Mouse (Mus musculus) neural tube, embryonic 14.5 days (tissue): ENCODE data around the gene Agpat1. TPM values are rescaled to one million over a fixed set of nuclear protein-coding genes. Genes with fewer than 3 reads are reported as not detected.

Experiments used
- ATAC-seq: fragments of 200-750 bp; cut with Nextera tagmentation; 2 replicates; pipeline ENCODE4 v1.8.0; 2017; ENCODE audit warnings: low read depth, mild to moderate bottlenecking, moderate TSS enrichment, moderate library complexity
- H3K27ac ChIP-seq: fragments of 300-500 bp; sonication (generic); 2 replicates; pipeline ENCODE4 v1.5.1; 2014; ENCODE audit warnings: low read depth, mild to moderate bottlenecking, control low read depth, low read length, moderate library complexity, mixed read lengths
- H3K27me3 ChIP-seq: fragments of 300-500 bp; sonication (generic); 2 replicates; pipeline ENCODE4 v1.6.1; 2014; ENCODE audit warnings: low read length; ENCODE audit not compliant: control insufficient read depth, insufficient read depth
- H3K36me3 ChIP-seq: fragments of 300-500 bp; sonication (generic); 2 replicates; pipeline ENCODE4 v1.6.1; 2014; ENCODE audit warnings: low read length, mixed read lengths; ENCODE audit not compliant: control insufficient read depth, insufficient read depth
- H3K4me1 ChIP-seq: fragments of 300-500 bp; sonication (generic); 2 replicates; pipeline ENCODE4 v1.6.1; 2014; ENCODE audit warnings: low read length; ENCODE audit not compliant: control insufficient read depth, insufficient read depth
- H3K4me2 ChIP-seq: fragments of 300-500 bp; sonication (generic); 2 replicates; pipeline ENCODE4 v1.6.1; 2014; ENCODE audit warnings: mild to moderate bottlenecking, low read depth, low read length, control low read depth
- H3K4me3 ChIP-seq: fragments of 300-500 bp; sonication (generic); 2 replicates; pipeline ENCODE4 v1.5.1; 2014; ENCODE audit warnings: low read depth, low read length, control low read depth, mixed read lengths
- H3K9ac ChIP-seq: fragments of 300-500 bp; sonication (generic); replicated peaks from 2 replicates; pipeline ENCODE4 v1.6.1; 2014; ENCODE audit warnings: low read depth, mild to moderate bottlenecking, control low read depth, low read length, mixed read lengths
- H3K9me3 ChIP-seq: fragments of 300-500 bp; sonication (generic); 2 replicates; pipeline ENCODE4 v1.6.1; 2016; ENCODE audit warnings: low read length; ENCODE audit not compliant: control insufficient read depth
- WGBS: fragments of 180-500 bp; shearing (Covaris S2); extraction: QIAGEN DNeasy Blood & Tissue Kit; methylation state at CpG from one replicate; pipeline ENCODE4 v1.1.7; 2014; 5-methylcytosine and 5-hydroxymethylcytosine counted together
- polyA plus RNA-seq: library from polyadenylated mRNA; unstranded; fragments of >200 nt; fragmentation: Nextera tagmentation; extraction: Ambion mirVana; gene quantifications from 2 replicates; pipeline ENCODE4 v1.2.1, GENCODE M21; 2014

Agpat1 gene
- polyA plus RNA-seq, 1 experiment from 2014 or later, result 108 TPM

DNA sequence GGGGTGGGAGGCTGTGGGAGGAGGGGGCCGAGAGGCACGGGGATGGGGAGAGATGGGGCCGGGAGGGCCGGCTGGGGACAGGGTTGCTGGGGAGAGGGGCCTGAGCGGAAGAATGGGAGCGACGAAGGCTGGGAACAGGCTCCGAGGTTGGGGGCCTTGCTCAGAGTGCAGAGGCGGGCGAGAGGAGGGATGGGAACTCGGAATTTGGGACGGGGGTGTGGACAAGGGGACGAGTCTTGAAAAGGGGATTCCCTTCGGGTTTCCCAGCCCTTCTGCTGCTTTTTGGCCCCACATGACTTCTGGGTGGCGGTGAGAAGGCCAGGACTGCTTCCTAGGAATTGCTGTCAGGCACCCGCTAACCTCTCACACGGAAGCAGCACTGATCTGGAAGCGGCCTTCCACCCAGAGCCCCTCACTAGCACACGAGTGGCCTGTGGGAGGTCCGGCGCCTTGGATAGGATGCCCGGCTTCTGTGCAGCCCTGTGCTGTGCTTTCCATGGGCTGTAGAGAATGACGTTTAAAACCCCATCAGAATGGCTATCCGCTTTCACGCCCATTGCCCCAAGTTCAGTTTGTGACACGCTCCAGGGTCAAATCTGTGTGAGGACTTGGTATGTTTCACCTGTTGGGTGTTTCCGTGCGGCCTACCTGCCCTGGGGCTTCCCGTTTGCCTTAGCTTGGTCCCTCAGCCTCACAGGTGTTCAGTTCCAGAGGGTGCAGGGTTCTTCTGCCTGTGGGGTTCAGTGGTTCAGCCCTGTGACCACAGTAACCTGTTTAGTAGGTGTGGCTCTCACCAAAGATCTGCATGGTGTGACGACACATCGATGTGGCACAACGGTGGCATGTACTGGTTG is 2.4 kb downstream of the Agpat1 start:
- peak overlapping the region; percentile 97 for H3K4me2 ChIP-seq
- H3K36me3 ChIP-seq, result peaks cover 13% of the 10 kb centered on the region
- peak overlapping the region; percentile 90 for H3K4me3 ChIP-seq
- WGBS, result 18% methylated on average over 32 of the region's 32 CpGs
- no peaks in the 10 kb centered on the region for H3K27me3 ChIP-seq
- peaks cover 23% of the 10 kb centered on the region for H3K4me1 ChIP-seq
- H3K9me3 ChIP-seq, result no peaks in the 10 kb centered on the region
- ATAC-seq, result no peak
- H3K27ac ChIP-seq, result peak overlapping the region; percentile 86
- H3K9ac ChIP-seq, result peak overlapping the region; percentile 96

DNA sequence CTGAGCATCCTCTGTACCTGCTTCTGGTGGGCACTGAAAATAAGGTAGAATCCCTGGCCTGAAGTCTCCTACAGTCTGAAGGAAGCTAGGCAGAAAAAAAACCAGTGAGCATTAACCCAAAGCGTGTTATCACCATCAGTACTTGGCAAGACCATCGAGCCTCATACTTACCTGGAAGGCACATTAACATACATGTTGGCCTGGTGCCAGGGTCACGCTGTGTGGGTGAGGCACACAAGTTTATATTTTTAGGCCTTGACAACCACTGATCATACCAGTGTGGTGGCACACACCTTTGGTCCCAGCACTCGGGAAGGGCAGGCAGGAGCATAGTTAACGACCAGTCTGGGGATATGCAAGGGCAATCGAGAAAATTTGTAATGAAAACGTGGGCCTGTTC is 3.9 kb downstream of the Agpat1 start:
- Histone ChIP-seq H3K4me3 (no peak overlapping the region), H3K4me1 (peaks cover 16% of the 10 kb centered on the region), H3K27me3 (no peaks in the 10 kb centered on the region), H3K9me3 (no peaks in the 10 kb centered on the region), H3K27ac (no peak overlapping the region), H3K36me3 (peaks cover 22% of the 10 kb centered on the region), H3K4me2 (no peak overlapping the region), H3K9ac (no peak overlapping the region)
- 86% methylated on average over 7 of the region's 7 CpGs for WGBS
- ATAC-seq, result no peak

DNA sequence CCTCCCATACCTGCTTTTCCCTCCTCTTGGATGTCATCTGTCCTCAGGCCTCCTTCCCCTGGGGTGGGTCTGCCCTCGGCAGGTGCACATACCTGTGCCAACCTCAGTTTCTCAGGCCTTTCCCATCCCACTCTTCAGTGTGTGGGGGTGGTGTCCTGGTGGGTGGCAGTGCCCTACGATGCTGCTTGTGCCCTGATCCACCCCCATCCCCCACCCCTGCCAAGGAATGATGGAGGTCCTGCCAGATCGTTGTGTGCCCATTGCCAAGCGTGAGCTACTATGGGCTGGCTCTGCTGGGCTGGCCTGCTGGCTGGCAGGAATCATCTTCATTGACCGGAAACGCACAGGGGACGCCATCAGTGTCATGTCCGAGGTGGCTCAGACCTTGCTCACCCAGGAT is 7.0 kb downstream of the Agpat1 start:
- Histone ChIP-seq H3K36me3 (peaks cover 36% of the 10 kb centered on the region), H3K4me2 (no peak overlapping the region), H3K9me3 (no peaks in the 10 kb centered on the region), H3K4me3 (no peak overlapping the region), H3K4me1 (peaks cover 10% of the 10 kb centered on the region), H3K27me3 (no peaks in the 10 kb centered on the region), H3K27ac (no peak overlapping the region), H3K9ac (no peak overlapping the region)
- ATAC-seq, result no peak
- 93% methylated on average over 8 of the region's 8 CpGs for WGBS

DNA sequence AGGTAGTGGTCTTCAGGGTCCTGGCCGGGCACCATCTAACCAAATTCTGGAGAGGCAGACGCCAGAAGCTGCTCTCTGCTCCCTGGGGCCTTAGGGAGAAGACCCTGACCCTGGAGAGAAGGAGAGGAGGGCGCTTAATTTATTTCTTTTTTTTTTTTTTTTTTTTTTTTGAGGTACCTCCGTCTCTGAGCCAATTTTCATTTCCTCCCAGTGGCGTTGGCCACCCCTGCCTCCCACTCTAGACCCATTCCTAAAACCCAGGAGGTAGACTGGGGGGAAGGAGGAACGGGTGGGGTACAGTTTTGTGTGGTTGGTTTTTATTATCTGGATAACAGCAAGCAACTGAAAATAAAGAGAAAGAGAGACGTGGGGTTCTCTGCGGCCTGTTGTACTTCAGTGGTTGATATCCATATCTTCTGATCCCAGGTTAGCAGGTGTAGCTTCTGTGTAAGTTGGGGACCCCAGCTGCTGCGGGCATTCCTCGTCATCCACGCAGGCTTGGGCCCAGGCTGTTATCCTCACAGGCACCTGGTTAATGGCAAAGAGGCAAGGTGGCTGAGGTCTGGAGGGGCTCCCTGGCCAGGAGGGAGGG is 9.1 kb downstream of the Agpat1 start:
- Histone ChIP-seq H3K9ac (no peak overlapping the region), H3K9me3 (no peaks in the 10 kb centered on the region), H3K4me1 (peaks cover 5% of the 10 kb centered on the region; the same call in 1 of the 2 replicates), H3K27ac (no peak overlapping the region), H3K4me3 (no peak overlapping the region), H3K4me2 (no peak overlapping the region), H3K36me3 (peaks cover 43% of the 10 kb centered on the region), H3K27me3 (no peaks in the 10 kb centered on the region)
- no peak for ATAC-seq
- 90% methylated on average over 11 of the region's 11 CpGs for WGBS

DNA sequence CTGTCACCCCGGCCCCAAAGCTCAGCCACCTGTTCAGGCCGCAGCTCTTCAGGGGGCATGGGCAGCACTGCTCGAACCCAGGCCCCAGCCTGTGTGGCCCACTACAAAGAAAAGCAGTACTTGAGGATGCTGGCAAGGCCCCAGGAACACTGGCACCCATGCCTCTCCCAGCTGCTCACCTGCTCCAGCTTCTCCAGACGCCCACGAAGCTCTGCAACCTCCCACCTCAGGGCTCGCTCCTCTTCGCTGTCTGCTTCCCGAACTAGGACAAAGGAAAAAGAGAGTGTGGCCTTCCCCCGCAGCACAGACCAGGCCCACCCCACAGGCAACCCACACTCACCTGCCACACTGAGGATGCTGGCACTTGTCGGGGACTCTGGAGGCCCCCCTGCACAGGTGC is 9.8 kb downstream of the Agpat1 start:
- H3K9me3 ChIP-seq, result no peaks in the 10 kb centered on the region
- 86% methylated on average over 10 of the region's 10 CpGs for WGBS
- H3K4me3 ChIP-seq, result no peak overlapping the region
- no peak overlapping the region for H3K9ac ChIP-seq
- H3K27ac ChIP-seq, result no peak overlapping the region
- ATAC-seq, result no peak
- peaks cover under 1% of the 10 kb centered on the region; the same call in 1 of the 2 replicates for H3K4me1 ChIP-seq
- no peaks in the 10 kb centered on the region for H3K27me3 ChIP-seq
- no peak overlapping the region for H3K4me2 ChIP-seq
- peaks cover 43% of the 10 kb centered on the region for H3K36me3 ChIP-seq

DNA sequence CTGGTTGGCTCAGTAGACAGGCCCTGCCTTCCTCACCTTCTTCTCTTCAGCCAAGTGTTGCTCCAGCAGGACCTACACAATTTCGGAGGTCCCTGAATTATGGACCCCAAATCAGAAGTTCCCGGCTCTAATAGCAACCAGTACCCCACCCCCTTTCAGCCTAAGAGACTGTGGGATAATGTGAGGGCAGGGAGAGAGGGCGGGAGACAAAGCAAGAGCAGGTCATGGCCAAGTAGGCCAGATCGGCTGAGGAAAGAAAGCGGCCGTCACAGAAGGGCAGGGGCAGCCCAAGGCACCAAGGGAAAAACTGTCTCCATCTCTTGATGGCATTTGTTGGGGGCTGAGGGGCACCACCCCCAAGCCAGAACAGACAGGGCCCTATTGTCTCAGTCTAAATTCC is 11.8 kb downstream of the Agpat1 start, which contains the start of gene Egfl8:
Egfl8 (minus strand) TSS at position 101 of the 400 bp plus-strand sequence.
- ATAC-seq, result no peak
- 57% methylated on average over 6 of the region's 6 CpGs for WGBS
- peaks cover 38% of the 10 kb centered on the region for H3K36me3 ChIP-seq
- H3K9me3 ChIP-seq, result no peaks in the 10 kb centered on the region
- no peak within 1 kb of the TSS for H3K27ac ChIP-seq
- H3K9ac ChIP-seq, result no peak within 1 kb of the TSS
- H3K4me1 ChIP-seq, result no peaks in the 10 kb centered on the region
- no peak within 1 kb of the TSS for H3K4me3 ChIP-seq
- no peaks in the 10 kb centered on the region for H3K27me3 ChIP-seq
- H3K4me2 ChIP-seq, result peak within 1 kb of the TSS; percentile 14; the same call in 1 of the 2 replicates

DNA sequence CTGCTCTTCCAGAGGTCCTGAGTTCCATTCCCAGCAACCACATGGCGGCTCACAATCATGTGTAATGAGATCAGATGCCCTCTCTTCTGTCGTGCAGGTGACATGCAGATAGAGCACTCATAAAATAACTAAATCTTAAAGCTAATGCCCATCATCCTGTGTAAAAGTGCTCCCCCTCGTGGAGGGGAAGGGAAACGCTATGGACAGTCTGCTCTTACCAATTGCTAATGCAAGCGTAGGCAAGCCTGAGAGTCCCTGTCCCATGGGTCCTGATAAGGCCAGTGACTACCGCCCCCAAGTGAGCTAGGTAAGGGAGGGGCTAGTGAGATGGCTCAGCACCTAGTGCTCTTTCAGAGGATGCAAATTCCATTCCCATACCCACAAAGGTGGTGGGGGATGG is 14.9 kb downstream of the Agpat1 start:
- peaks cover 22% of the 10 kb centered on the region for H3K36me3 ChIP-seq
- H3K4me1 ChIP-seq, result no peaks in the 10 kb centered on the region
- 21% methylated on average over 6 of the region's 6 CpGs for WGBS
- ATAC-seq, result no peak
- H3K27me3 ChIP-seq, result no peaks in the 10 kb centered on the region
- no peak overlapping the region for H3K9ac ChIP-seq
- no peaks in the 10 kb centered on the region for H3K9me3 ChIP-seq
- no peak overlapping the region for H3K27ac ChIP-seq
- no peak overlapping the region for H3K4me3 ChIP-seq
- no peak overlapping the region for H3K4me2 ChIP-seq

DNA sequence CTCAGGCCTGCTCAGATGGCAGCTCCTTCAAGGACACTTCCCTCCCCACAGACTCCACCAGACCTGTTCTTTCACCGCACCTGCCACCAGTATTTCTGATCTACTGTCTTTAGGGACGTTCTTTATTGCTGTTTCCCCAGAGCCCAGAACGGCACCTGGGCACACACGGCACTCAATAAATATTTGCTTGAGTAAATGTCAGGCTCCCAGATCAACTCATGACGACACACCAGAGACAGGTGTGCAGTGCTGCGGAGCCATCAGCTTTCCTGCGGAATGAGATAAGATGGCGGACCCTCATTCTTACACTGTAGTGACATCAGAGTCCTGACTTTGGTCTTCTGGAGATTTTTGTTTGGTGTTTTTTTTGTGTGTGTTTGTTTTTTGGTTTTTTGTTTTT is 16.9 kb downstream of the Agpat1 start:
- H3K27ac ChIP-seq, result no peak overlapping the region

DNA sequence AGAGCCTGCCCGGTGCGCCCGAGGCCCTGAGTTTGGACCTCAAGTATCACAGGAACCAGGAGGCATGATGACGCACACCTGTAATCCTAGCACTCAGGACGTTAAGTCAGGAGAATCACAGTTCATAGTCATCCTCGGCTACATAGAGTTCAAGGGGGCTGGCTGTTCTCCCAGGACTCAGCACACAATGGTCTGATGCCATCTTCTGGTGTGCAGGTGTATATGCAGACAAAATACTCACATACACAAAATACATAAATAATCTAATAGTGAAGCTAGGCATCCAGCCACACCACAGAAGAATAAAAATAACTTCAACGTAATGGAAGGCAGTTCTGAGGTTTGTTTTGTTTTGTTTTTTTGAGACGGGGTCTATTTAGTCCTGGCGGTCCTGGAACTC is 19.1 kb downstream of the Agpat1 start:
- H3K9ac ChIP-seq, result no peak overlapping the region
- H3K27me3 ChIP-seq, result no peaks in the 10 kb centered on the region
- ATAC-seq, result no peak
- H3K27ac ChIP-seq, result no peak overlapping the region
- no peak overlapping the region for H3K4me2 ChIP-seq
- no peaks in the 10 kb centered on the region for H3K9me3 ChIP-seq
- peaks cover 2% of the 10 kb centered on the region; the same call in 1 of the 2 replicates for H3K36me3 ChIP-seq
- no peak overlapping the region for H3K4me3 ChIP-seq
- 88% methylated on average over 9 of the region's 9 CpGs for WGBS
- peaks cover 9% of the 10 kb centered on the region for H3K4me1 ChIP-seq

More for the DNA sequence above, 16.9 kb downstream of the Agpat1 start:
- H3K36me3 ChIP-seq, result peaks cover 10% of the 10 kb centered on the region
- 88% methylated on average over 8 of the region's 8 CpGs for WGBS
- H3K4me1 ChIP-seq, result no peaks in the 10 kb centered on the region
- no peak overlapping the region for H3K4me3 ChIP-seq
- no peak for ATAC-seq
- no peak overlapping the region for H3K9ac ChIP-seq
- H3K4me2 ChIP-seq, result no peak overlapping the region
- no peaks in the 10 kb centered on the region for H3K9me3 ChIP-seq
- no peaks in the 10 kb centered on the region for H3K27me3 ChIP-seq
